Mouse (Mus musculus): ENCODE measurements around the gene Nubp1. TPM values are rescaled to one million over a fixed set of nuclear protein-coding genes. Genes with fewer than 3 reads are reported as not detected.
A peak's percentile ranks its signal among the peaks of the same experiment; 100 is the strongest.

Nubp1 gene
- polyA plus RNA-seq (2016; fragmentation: Nextera tagmentation; extraction: Ambion mirVana), result 61.8 and 68.7 TPM in 2 replicates

GRCm38 (mm10) chr16:10411764-10412746, at the start of gene Nubp1:
Gene Nubp1, plus strand, starts transcription at chr16:10411948.
- ATAC-seq (ENCODE audit: insufficient number of reproducible peaks, insufficient read depth, low FRiP score, low TSS enrichment), result peak; percentile 96
- no peaks in the 10 kb centered on the region for H3K27me3 ChIP-seq
- H3K9me3 ChIP-seq, result no peaks in the 10 kb centered on the region
- H3K36me3 ChIP-seq, result peaks cover 37% of the 10 kb centered on the region
- H3K4me3 ChIP-seq, result peak within 1 kb of the TSS; percentile 68
- 3% methylated on average over 56 of the region's 56 CpGs for WGBS
- H3K4me1 ChIP-seq, result peaks cover 5% of the 10 kb centered on the region
- H3K4me2 ChIP-seq (replicated peaks), result peak within 1 kb of the TSS; percentile 70
- peak within 1 kb of the TSS; percentile 89 for H3K27ac ChIP-seq
- H3K9ac ChIP-seq, result peak within 1 kb of the TSS; percentile 68

GRCm38 (mm10) chr16:10363061-10363460, 48.7 kb upstream of the Nubp1 start:
- no peak overlapping the region for H3K4me2 ChIP-seq (replicated peaks)
- H3K9ac ChIP-seq, result no peak overlapping the region
- no peaks in the 10 kb centered on the region for H3K9me3 ChIP-seq
- H3K36me3 ChIP-seq, result no peaks in the 10 kb centered on the region
- H3K4me1 ChIP-seq, result 0 out of 2 replicates have a peak, but pooled peaks cover 4% of the 10 kb centered on the region
- 59% methylated on average over 1 of the region's 1 CpGs for WGBS
- H3K27ac ChIP-seq, result no peak overlapping the region
- no peaks in the 10 kb centered on the region for H3K27me3 ChIP-seq
- ATAC-seq (ENCODE audit: insufficient number of reproducible peaks, insufficient read depth, low FRiP score, low TSS enrichment), result no peak
- H3K4me3 ChIP-seq, result no peak overlapping the region

GRCm38 (mm10) chr16:10365796-10366195, 46.0 kb upstream of the Nubp1 start:
- Histone ChIP-seq H3K4me1 (0 out of 2 replicates have a peak, but pooled peaks cover 13% of the 10 kb centered on the region), H3K4me2 (replicated peaks) (no peak overlapping the region), H3K9ac (no peak overlapping the region), H3K36me3 (no peaks in the 10 kb centered on the region), H3K4me3 (no peak overlapping the region), H3K27ac (peak overlapping the region; percentile 47; the same call in 1 of the 2 replicates), H3K27me3 (no peaks in the 10 kb centered on the region), H3K9me3 (no peaks in the 10 kb centered on the region)
- 77% methylated on average over 4 of the region's 4 CpGs for WGBS
- ATAC-seq (ENCODE audit: insufficient number of reproducible peaks, insufficient read depth, low FRiP score, low TSS enrichment), result peak; percentile 38; the same call in 1 of the 2 replicates

- Histone ChIP-seq H3K9ac (no peak overlapping the region), H3K4me3 (no peak overlapping the region), H3K27me3 (no peaks in the 10 kb centered on the region), H3K9me3 (no peaks in the 10 kb centered on the region), H3K27ac (peak overlapping the region; percentile 47; the same call in 1 of the 2 replicates), H3K36me3 (no peaks in the 10 kb centered on the region), H3K4me2 (replicated peaks) (no peak overlapping the region), H3K4me1 (0 out of 2 replicates have a peak, but pooled peaks cover 15% of the 10 kb centered on the region)
- no peak for ATAC-seq (ENCODE audit: insufficient number of reproducible peaks, insufficient read depth, low FRiP score, low TSS enrichment)
- WGBS, result 81% methylated on average over 14 of the region's 14 CpGs
Measured at GRCm38 (mm10) chr16:10366240-10367217, 45.2 kb upstream of the Nubp1 start.

GRCm38 (mm10) chr16:10369468-10369934, 42.2 kb upstream of the Nubp1 start:
- WGBS, result 68% methylated on average over 3 of the region's 3 CpGs
- no peak overlapping the region for H3K4me3 ChIP-seq
- no peak overlapping the region for H3K9ac ChIP-seq
- no peaks in the 10 kb centered on the region for H3K9me3 ChIP-seq
- no peaks in the 10 kb centered on the region for H3K36me3 ChIP-seq
- H3K27me3 ChIP-seq, result no peaks in the 10 kb centered on the region
- 0 out of 2 replicates have a peak, but pooled peaks cover 15% of the 10 kb centered on the region for H3K4me1 ChIP-seq
- ATAC-seq (ENCODE audit: insufficient number of reproducible peaks, insufficient read depth, low FRiP score, low TSS enrichment), result no peak
- H3K4me2 ChIP-seq (replicated peaks), result no peak overlapping the region
- H3K27ac ChIP-seq, result no peak overlapping the region

GRCm38 (mm10) chr16:10369996-10370395, 41.8 kb upstream of the Nubp1 start:
- H3K4me3 ChIP-seq, result no peak overlapping the region
- H3K4me1 ChIP-seq, result 0 out of 2 replicates have a peak, but pooled peaks cover 15% of the 10 kb centered on the region
- 67% methylated on average over 1 of the region's 1 CpGs for WGBS
- H3K27ac ChIP-seq, result no peak overlapping the region
- no peaks in the 10 kb centered on the region for H3K9me3 ChIP-seq
- no peaks in the 10 kb centered on the region for H3K27me3 ChIP-seq
- ATAC-seq (ENCODE audit: insufficient number of reproducible peaks, insufficient read depth, low FRiP score, low TSS enrichment), result no peak
- H3K4me2 ChIP-seq (replicated peaks), result no peak overlapping the region
- no peak overlapping the region for H3K9ac ChIP-seq
- H3K36me3 ChIP-seq, result no peaks in the 10 kb centered on the region

- H3K9me3 ChIP-seq, result no peaks in the 10 kb centered on the region
- H3K36me3 ChIP-seq, result no peaks in the 10 kb centered on the region
- H3K4me1 ChIP-seq, result 0 out of 2 replicates have a peak, but pooled peaks cover 11% of the 10 kb centered on the region
- no peak overlapping the region for H3K27ac ChIP-seq
- WGBS, result 73% methylated on average over 4 of the region's 4 CpGs
- ATAC-seq (ENCODE audit: insufficient number of reproducible peaks, insufficient read depth, low FRiP score, low TSS enrichment), result no peak
- H3K27me3 ChIP-seq, result no peaks in the 10 kb centered on the region
- H3K4me2 ChIP-seq (replicated peaks), result no peak overlapping the region
- no peak overlapping the region for H3K9ac ChIP-seq
- H3K4me3 ChIP-seq, result no peak overlapping the region
Measured at GRCm38 (mm10) chr16:10372372-10372771, 39.4 kb upstream of the Nubp1 start.

- no peaks in the 10 kb centered on the region for H3K9me3 ChIP-seq
- ATAC-seq (ENCODE audit: insufficient number of reproducible peaks, insufficient read depth, low FRiP score, low TSS enrichment), result peak; percentile 78
Measured at GRCm38 (mm10) chr16:10374254-10375011, 37.3 kb upstream of the Nubp1 start.

DNA sequence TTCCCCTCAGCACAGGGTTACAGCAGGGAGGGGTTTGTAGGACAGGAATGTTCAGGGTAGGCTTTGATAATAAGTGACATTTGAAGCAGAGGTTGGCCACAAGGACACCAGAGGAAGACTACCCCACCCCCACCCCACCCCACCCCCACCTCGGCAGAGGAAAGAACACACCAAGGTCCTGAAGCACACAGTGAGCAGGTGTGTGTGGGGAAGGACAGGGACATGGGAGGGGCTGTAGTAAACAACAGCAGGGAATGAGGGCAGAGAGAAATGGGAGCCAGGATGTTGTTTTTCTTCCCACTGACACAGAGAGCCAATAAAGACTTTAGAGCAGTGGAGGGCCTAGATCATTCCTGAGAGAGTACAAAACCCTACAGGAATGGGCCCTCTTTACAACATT, 34.5 kb upstream of the Nubp1 start:
- Histone ChIP-seq H3K4me3 (no peak overlapping the region), H3K4me2 (replicated peaks) (no peak overlapping the region), H3K36me3 (no peaks in the 10 kb centered on the region), H3K9me3 (no peaks in the 10 kb centered on the region), H3K27ac (no peak overlapping the region), H3K27me3 (no peaks in the 10 kb centered on the region), H3K4me1 (no peaks in the 10 kb centered on the region), H3K9ac (no peak overlapping the region)
- WGBS, result 56% methylated on average over 1 of the region's 1 CpGs
- ATAC-seq (ENCODE audit: insufficient number of reproducible peaks, insufficient read depth, low FRiP score, low TSS enrichment), result no peak

More at GRCm38 (mm10) chr16:10374254-10375011, 37.3 kb upstream of the Nubp1 start:
- 0 out of 2 replicates have a peak, but pooled peaks cover 11% of the 10 kb centered on the region for H3K4me1 ChIP-seq
- H3K9ac ChIP-seq, result no peak overlapping the region
- peak overlapping the region; percentile 40 for H3K4me2 ChIP-seq (replicated peaks)
- 20% methylated on average over 13 of the region's 13 CpGs for WGBS
- H3K27ac ChIP-seq, result no peak overlapping the region
- 0 out of 2 replicates have a peak overlapping the region, but pooled peaks have one; percentile 9 for H3K4me3 ChIP-seq
- no peaks in the 10 kb centered on the region for H3K36me3 ChIP-seq
- no peaks in the 10 kb centered on the region for H3K27me3 ChIP-seq

- no peaks in the 10 kb centered on the region for H3K36me3 ChIP-seq
- no peak for ATAC-seq (ENCODE audit: insufficient number of reproducible peaks, insufficient read depth, low FRiP score, low TSS enrichment)
- WGBS, result 59% methylated on average over 2 of the region's 2 CpGs
- H3K27ac ChIP-seq, result no peak overlapping the region
- H3K4me2 ChIP-seq (replicated peaks), result no peak overlapping the region
- no peak overlapping the region for H3K9ac ChIP-seq
- no peaks in the 10 kb centered on the region for H3K27me3 ChIP-seq
- H3K4me1 ChIP-seq, result no peaks in the 10 kb centered on the region
- no peaks in the 10 kb centered on the region for H3K9me3 ChIP-seq
- H3K4me3 ChIP-seq, result no peak overlapping the region
Measured at GRCm38 (mm10) chr16:10379531-10379930, 32.2 kb upstream of the Nubp1 start.
